Mouse (Mus musculus) G1E-ER4 (cell line): ENCODE data around the gene Galnt10. TPM values are rescaled to one million over a fixed set of nuclear protein-coding genes. Genes with fewer than 3 reads are reported as not detected.
A peak's percentile ranks its signal among the peaks of the same experiment; 100 is the strongest.

Experiments
- GATA1 ChIP-seq: IDR thresholded peaks from one replicate; pipeline ENCODE4 v1.8.0; 2012; ENCODE audit warnings: low read length, inconsistent platforms
- polyA plus RNA-seq: library from polyadenylated mRNA; stranded (reverse); fragments of >175 nt; gene quantifications from 2 replicates; pipeline ENCODE4 v1.2.3, GENCODE M21; 2012

The Galnt10 gene
- polyA plus RNA-seq, 1 experiment: 18.5 TPM

GRCm38 (mm10) chr11:57713960-57714359 is 68.7 kb downstream of the Galnt10 start:
- no peak for TF ChIP-seq GATA1

DNA sequence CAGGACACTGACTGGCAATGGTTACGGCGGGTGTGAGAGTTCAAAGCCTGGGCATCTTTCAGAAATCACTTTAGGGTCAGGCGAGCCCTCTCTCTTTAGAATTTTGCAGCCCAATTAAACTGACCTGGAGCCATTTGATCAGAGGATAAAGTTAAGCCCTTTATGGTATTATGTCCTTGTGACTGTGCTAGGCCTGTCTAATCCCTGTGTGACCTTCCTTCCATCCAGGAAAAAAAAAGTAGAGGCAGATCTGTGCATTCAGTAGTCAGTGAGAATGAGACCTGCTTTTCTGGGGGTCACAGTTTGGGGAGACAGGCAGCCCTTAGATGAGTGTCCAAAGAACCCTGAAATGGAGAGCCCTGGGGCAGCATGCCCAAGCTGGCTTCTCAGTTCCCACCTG is 71.5 kb downstream of the Galnt10 start:
- no peak for TF ChIP-seq GATA1

DNA sequence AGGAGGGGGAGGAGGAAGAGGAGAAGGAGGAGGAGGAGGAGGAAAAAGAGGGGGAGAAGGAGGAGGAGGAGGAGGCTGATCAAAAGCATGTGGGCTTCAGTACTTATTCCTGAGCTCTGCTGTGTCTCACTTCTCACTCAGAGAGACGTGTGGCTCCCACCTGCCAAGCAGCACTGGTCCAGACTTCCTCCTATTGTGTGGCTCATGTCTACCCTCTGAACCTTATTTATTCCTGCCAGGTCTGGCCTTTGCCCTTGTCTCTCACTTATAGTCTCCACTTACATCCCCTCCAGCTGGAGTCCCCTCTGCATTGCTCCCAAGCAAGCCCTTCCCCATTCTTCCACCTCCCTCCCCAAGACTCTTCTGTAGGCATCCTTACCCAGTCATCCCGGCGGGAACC is 72.2 kb downstream of the Galnt10 start:
- no peak for TF ChIP-seq GATA1

GRCm38 (mm10) chr11:57718081-57718480 is 72.8 kb downstream of the Galnt10 start:
- no peak for TF ChIP-seq GATA1

DNA sequence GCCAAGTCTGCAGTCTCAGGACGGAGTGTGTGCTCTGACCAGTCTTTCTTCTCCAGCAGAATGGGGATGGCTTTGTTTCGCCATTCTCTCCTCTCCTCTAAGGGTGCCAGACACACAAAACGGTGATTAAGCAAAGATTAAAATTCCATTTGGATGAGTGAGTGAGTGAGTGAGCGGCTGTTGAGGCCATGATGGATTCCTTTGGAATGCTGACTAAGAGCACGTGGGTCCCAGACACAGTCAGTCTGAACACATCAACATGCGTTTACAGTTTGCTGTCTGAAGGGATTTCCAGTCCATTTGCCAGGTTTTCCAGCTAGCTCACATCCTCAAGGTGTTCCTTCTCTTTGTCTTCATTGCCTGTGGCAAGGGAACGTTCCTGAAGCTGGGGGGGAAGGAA is 74.4 kb downstream of the Galnt10 start:
- no peak for TF ChIP-seq GATA1

GRCm38 (mm10) chr11:57720076-57720475 is 74.8 kb downstream of the Galnt10 start:
- no peak for TF ChIP-seq GATA1

- no peak for TF ChIP-seq GATA1
Observed at GRCm38 (mm10) chr11:57724791-57725463, 79.7 kb downstream of the Galnt10 start.

GRCm38 (mm10) chr11:57725926-57726325 is 80.7 kb downstream of the Galnt10 start:
- no peak for TF ChIP-seq GATA1

DNA sequence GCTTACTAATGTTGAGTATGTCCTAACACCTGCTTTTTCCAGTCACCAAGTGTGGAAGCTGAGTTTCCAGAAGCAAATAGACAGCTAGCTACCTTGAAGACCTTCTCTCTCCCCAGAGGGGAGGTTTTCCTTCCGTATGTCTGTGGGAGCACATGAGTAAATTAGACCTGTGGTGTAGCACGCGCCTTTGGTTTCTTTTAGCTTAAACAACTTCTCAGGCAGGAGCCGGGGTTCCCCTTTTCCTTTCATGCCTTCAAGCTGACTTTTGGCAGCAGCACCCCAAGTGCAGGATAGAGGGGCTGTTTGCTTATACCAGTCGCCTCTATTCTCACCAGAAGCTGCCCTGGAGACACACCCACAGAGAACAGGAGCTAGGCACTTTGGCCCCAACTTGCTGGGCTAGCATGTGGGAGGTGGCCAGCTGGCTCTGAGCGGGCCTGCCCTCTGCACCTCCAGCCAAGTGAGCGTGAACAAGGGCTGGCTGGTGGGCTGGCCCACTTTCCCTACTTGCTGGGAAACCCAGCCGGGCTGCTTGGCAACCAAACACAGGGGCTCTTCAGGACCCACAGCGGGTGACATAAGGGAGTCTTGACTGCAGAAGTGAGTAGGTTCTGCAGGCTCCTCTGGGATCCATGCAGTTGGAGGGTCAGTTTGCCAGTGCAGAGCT is 82.2 kb downstream of the Galnt10 start:
- no peak for TF ChIP-seq GATA1

GRCm38 (mm10) chr11:57732410-57733281 is 87.4 kb downstream of the Galnt10 start:
- no peak for TF ChIP-seq GATA1

- no peak for TF ChIP-seq GATA1
Observed at GRCm38 (mm10) chr11:57747294-57748080, 102.2 kb downstream of the Galnt10 start.

GRCm38 (mm10) chr11:57753538-57754203 is 108.4 kb downstream of the Galnt10 start:
- no peak for TF ChIP-seq GATA1

- TF ChIP-seq GATA1: no peak
Observed at GRCm38 (mm10) chr11:57758621-57759020, 113.4 kb downstream of the Galnt10 start.

GRCm38 (mm10) chr11:57760509-57761058 is 115.3 kb downstream of the Galnt10 start:
- TF ChIP-seq GATA1: peak; percentile 12

GRCm38 (mm10) chr11:57761347-57761746 is 116.1 kb downstream of the Galnt10 start:
- TF ChIP-seq GATA1: no peak

DNA sequence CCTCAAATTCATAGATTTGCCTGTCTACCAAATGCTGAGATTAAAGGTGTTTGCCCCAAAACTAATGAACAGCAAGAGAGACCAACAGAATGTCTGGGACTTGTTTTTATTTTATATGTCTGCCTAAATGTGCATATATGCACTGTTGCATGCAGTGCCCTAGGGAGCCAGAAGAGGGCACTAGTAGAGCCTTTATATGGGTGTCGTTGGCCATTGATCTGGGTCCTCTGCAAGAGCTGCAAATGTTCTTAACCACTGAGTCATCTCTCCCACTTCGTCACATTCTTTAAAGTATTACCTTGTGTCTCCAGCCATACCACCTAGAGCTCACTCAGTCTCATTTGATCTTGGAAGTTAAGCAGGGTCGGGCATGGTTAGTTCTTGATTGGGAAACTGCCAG is 118.9 kb downstream of the Galnt10 start:
- no peak for TF ChIP-seq GATA1
